Mouse (Mus musculus) bone marrow macrophage, adult 2 months (primary cell): ENCODE measurements around the gene Vmn2r12.
"Not testable (repeated sequence)": the region's sequence is repeated elsewhere in the genome, so short reads cannot be mapped to it uniquely, and the experiment has no call there.

Experiments
- CTCF ChIP-seq: IDR thresholded peaks from 2 replicates; pipeline ENCODE4 v1.5.1; 2012; ENCODE audit warnings: low read depth, mild to moderate bottlenecking, low read length, moderate library complexity
- POLR2A ChIP-seq: IDR thresholded peaks from 2 replicates; pipeline ENCODE4 v1.6.1; 2012; ENCODE audit warnings: mild to moderate bottlenecking, low read depth, low read length, borderline replicate concordance

DNA sequence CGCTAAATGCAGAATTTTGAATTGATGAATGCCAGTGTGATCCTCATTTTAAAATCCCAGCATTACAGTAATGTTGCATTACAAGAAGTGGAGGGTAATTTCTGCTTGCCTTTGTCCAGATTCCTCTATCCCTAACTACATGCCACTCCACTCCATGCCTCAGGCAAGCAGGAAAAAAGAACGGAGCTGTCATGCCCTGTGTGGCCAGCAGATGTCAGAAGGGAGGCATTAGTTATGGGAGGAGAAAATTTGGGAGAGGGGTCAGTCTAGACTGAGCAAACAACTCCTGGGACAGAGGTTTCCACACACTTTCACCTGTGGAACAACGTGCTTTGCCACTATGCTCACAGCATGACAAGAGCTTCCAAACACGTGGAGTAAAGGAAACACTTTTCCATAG, 25.7 kb downstream of the Vmn2r12 start:
- TF ChIP-seq CTCF, POLR2A: not testable (repeated sequence)
